Mouse (Mus musculus) midbrain, embryonic 15.5 days (tissue): ENCODE measurements around the gene Nkg7. TPM values are rescaled to one million over a fixed set of nuclear protein-coding genes. Genes with fewer than 3 reads are reported as not detected.

Experiments
- ATAC-seq: fragments of 200-750 bp; cut with Nextera tagmentation; replicated peaks from 2 replicates; pipeline ENCODE4 v1.8.0; 2017; ENCODE audit warnings: moderate TSS enrichment
- H3K27ac ChIP-seq: fragments of 300-500 bp; sonication (generic); 2 replicates; pipeline ENCODE4 v1.5.1; 2015; ENCODE audit warnings: mild to moderate bottlenecking, inconsistent platforms
- H3K27me3 ChIP-seq: fragments of 300-500 bp; sonication (generic); replicated peaks from 2 replicates; pipeline ENCODE4 v1.6.1; 2015; ENCODE audit warnings: inconsistent platforms
- H3K36me3 ChIP-seq: fragments of 300-500 bp; sonication (generic); replicated peaks from 2 replicates; pipeline ENCODE4 v1.6.1; 2015; ENCODE audit warnings: inconsistent platforms
- H3K4me1 ChIP-seq: fragments of 300-500 bp; sonication (generic); 2 replicates; pipeline ENCODE4 v1.6.1; 2015; ENCODE audit warnings: inconsistent platforms
- H3K4me2 ChIP-seq: fragments of 300-500 bp; sonication (generic); 2 replicates; pipeline ENCODE4 v1.6.1; 2015; ENCODE audit warnings: inconsistent platforms, mild to moderate bottlenecking, moderate library complexity
- H3K4me3 ChIP-seq: fragments of 300-500 bp; sonication (generic); 2 replicates; pipeline ENCODE4 v1.5.1; 2015; ENCODE audit warnings: mild to moderate bottlenecking, inconsistent platforms
- H3K9ac ChIP-seq: fragments of 300-500 bp; sonication (generic); 2 replicates; pipeline ENCODE4 v1.6.1; 2015; ENCODE audit warnings: mild to moderate bottlenecking, inconsistent platforms
- H3K9me3 ChIP-seq: fragments of 300-500 bp; sonication (generic); 2 replicates; pipeline ENCODE4 v1.6.1; 2016; ENCODE audit warnings: inconsistent platforms
- WGBS: fragments of 180-500 bp; shearing (Covaris S2); methylation state at CpG from one replicate; pipeline ENCODE4 v1.1.7; 2015; ENCODE audit warnings: mixed read lengths; 5-methylcytosine and 5-hydroxymethylcytosine counted together
- polyA plus RNA-seq: library from polyadenylated mRNA; unstranded; fragments of >200 nt; fragmentation: Nextera tagmentation; extraction: Ambion mirVana; gene quantifications from 2 replicates; pipeline ENCODE4 v1.2.1, GENCODE M21; 2015

The Nkg7 gene
- polyA plus RNA-seq, 1 experiment from 2014 or later, result 0.25 TPM

DNA sequence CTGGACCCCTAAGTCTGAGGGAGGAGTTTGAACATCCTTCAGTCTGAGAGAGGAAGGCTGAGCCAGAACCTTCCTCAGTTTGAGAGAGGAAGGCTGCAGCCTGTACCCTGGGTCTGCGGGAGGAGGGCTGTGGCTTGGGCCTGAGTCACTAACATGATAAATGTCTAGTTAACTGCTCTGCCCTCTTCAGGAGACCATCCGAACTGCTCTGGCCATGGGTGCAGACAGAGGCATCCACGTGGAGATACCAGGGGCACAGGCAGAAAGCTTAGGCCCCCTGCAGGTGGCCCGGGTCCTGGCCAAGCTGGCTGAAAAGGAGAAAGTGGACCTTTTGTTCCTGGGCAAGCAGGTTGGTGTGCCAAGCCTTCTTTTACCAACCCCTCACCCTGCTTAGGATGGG is 15.7 kb downstream of the Nkg7 start:
- no peak overlapping the region for H3K9ac ChIP-seq
- no peaks in the 10 kb centered on the region for H3K27me3 ChIP-seq
- no peak overlapping the region for H3K4me2 ChIP-seq
- no peaks in the 10 kb centered on the region for H3K4me1 ChIP-seq
- H3K9me3 ChIP-seq, result no peaks in the 10 kb centered on the region
- H3K4me3 ChIP-seq, result no peak overlapping the region
- H3K36me3 ChIP-seq, result peaks cover 21% of the 10 kb centered on the region
- 33% methylated on average over 4 of the region's 4 CpGs for WGBS
- ATAC-seq, result no peak
- no peak overlapping the region for H3K27ac ChIP-seq

DNA sequence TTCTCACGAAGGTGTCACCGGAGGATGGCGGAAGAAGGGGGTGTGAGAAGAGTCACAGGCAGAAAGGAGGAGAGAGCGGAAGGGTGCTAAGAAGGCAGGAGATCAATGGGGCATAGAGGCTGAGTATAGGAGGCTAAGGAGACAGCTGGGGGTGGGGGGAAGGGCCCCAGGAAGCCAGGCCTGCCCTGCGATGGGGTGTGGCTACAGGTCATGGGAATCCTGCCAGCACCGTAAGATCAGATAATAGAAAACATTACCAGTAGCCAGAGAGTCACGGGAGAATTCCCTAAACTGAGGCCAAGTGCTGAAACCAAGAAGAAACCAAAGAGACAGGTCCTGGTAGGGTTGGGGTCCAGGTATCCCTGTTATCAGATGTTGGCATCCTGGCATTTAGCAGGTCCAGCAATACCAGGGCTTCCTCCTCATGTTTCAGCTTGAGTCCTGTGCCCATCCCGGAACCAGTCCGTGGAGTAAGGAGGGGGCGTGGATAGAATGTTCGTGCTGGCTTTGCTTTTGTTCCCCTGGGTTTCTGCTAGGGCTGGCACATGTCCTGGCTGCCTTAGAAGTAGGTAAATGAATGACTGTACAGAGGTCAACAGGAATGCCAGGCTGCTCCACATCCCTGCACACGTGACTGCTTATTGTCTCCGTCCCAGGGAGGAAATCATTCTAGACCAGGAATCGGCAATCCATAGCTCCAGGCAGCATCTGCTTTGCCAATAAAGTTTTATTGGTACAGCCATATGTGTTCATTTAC is 16.9 kb downstream of the Nkg7 start:
- no peak for ATAC-seq
- H3K4me3 ChIP-seq, result no peak overlapping the region
- no peak overlapping the region for H3K4me2 ChIP-seq
- 94% methylated on average over 14 of the region's 14 CpGs for WGBS
- H3K36me3 ChIP-seq, result peaks cover 23% of the 10 kb centered on the region
- H3K9ac ChIP-seq, result no peak overlapping the region
- H3K9me3 ChIP-seq, result no peaks in the 10 kb centered on the region
- no peaks in the 10 kb centered on the region for H3K27me3 ChIP-seq
- no peak overlapping the region for H3K27ac ChIP-seq
- no peaks in the 10 kb centered on the region for H3K4me1 ChIP-seq

DNA sequence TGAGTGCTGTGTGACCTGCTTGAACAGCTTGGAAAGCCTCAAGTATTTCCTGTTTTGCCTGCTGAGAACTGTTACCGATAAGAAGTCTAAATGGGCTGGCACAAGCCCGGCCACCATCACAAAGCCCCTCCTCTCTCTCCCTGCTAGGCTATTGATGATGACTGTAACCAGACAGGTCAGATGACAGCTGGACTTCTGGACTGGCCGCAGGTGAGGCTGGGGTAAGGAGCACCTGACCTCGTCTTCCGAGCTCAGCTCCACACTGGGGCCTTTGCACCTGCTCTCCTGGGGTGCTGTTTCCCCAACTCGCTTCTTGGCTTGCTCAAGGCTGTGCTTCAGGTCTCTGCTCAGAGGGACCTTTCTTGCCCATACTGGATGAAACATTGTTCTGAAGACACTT is 17.5 kb downstream of the Nkg7 start:
- H3K9me3 ChIP-seq, result no peaks in the 10 kb centered on the region
- no peaks in the 10 kb centered on the region for H3K4me1 ChIP-seq
- peaks cover 23% of the 10 kb centered on the region for H3K36me3 ChIP-seq
- H3K27ac ChIP-seq, result no peak overlapping the region
- ATAC-seq, result no peak
- no peak overlapping the region for H3K9ac ChIP-seq
- no peak overlapping the region for H3K4me3 ChIP-seq
- 94% methylated on average over 6 of the region's 6 CpGs for WGBS
- no peaks in the 10 kb centered on the region for H3K27me3 ChIP-seq
- no peak overlapping the region for H3K4me2 ChIP-seq

DNA sequence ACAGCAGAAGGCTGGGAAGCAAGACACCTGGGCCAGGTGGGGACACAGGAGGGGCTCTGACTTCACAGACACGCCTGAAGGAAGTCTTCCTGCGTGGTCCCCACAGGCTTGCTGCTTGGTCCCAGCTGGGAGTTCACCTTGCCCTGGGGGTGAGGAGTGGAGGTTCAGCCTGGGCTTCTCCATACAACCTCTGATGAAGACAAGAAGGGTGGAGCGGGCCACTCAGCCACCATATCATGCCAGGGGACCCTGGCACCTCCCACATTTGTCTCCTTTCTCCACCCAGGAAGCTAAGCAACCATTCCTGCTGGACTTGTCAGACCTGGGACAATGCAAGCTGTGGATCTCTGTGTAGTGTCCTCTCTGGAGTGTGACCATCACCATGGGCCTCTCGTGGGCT is 26.0 kb downstream of the Nkg7 start, which contains the start of gene Vsig10l:
TSS of gene Vsig10l (plus strand) at position 301 of the 400 bp plus-strand sequence.
- Histone ChIP-seq H3K4me2 (no peak within 1 kb of the TSS), H3K4me3 (no peak within 1 kb of the TSS)

DNA sequence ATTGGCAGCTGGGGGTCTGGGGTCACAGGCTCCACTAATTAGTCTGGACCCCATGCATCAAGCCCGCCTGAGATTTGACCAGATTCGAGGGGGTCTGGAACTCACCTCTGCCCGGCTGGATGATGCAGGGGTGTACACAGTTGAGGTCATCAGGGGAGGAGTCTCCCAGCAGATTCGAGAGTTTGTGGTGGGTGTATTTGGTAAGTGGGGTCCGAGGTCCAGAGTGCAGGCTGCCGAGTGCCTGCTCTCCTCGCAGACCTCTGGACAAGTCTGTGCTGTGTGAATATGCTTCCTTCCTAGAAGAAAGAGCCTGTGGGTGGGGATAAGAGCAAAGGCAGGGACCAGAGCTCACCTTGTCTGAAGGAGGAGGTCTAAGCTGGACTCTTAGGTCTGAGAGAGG is 27.1 kb downstream of the Nkg7 start:
- H3K27ac ChIP-seq, result no peak overlapping the region
- peaks cover 14% of the 10 kb centered on the region for H3K4me1 ChIP-seq
- WGBS, result 85% methylated on average over 7 of the region's 7 CpGs
- H3K9ac ChIP-seq, result no peak overlapping the region
- peaks cover 5% of the 10 kb centered on the region for H3K27me3 ChIP-seq
- H3K9me3 ChIP-seq, result no peaks in the 10 kb centered on the region
- no peaks in the 10 kb centered on the region for H3K36me3 ChIP-seq
- no peak for ATAC-seq
- H3K4me2 ChIP-seq, result no peak overlapping the region
- no peak overlapping the region for H3K4me3 ChIP-seq

More for the DNA sequence above, 26.0 kb downstream of the Nkg7 start, which contains the start of gene Vsig10l:
- no peak for ATAC-seq
- H3K36me3 ChIP-seq, result no peaks in the 10 kb centered on the region
- peaks cover 14% of the 10 kb centered on the region for H3K4me1 ChIP-seq
- H3K9me3 ChIP-seq, result no peaks in the 10 kb centered on the region
- no peak within 1 kb of the TSS for H3K9ac ChIP-seq
- 70% methylated on average over 4 of the region's 4 CpGs for WGBS
- H3K27ac ChIP-seq, result no peak within 1 kb of the TSS
- H3K27me3 ChIP-seq, result peaks cover 5% of the 10 kb centered on the region

DNA sequence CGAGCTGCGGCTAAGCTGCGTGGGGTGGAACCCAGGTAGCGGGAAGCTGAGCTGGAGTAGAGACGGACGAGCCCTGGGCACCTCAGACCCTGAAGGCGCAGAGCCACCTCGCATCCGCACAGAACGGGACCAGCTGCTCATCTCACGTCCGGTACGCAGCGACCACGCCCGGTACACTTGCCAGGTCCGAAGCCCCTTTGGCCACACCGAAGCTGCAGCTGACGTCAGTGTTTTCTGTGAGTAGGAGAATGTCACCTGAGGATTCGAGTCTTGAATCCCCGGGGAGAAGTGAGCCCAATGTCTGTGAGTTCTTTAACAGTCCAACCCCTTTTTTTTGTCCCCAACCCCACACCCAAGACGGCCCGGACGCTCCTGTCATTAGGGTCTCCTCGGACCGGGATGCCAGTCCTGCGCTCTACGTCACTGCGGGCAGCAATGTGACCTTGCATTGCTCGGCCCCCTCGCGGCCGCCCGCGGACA is 28.0 kb downstream of the Nkg7 start:
- Histone ChIP-seq H3K27ac (peak overlapping the region; percentile 34; the same call in 1 of the 2 replicates), H3K36me3 (no peaks in the 10 kb centered on the region), H3K4me3 (peak overlapping the region; percentile 47), H3K4me1 (peaks cover 14% of the 10 kb centered on the region), H3K9me3 (no peaks in the 10 kb centered on the region), H3K4me2 (peak overlapping the region; percentile 89), H3K9ac (peak overlapping the region; percentile 44), H3K27me3 (peaks cover 5% of the 10 kb centered on the region)
- 5% methylated on average over 35 of the region's 35 CpGs for WGBS
- ATAC-seq, result peak; percentile 25

DNA sequence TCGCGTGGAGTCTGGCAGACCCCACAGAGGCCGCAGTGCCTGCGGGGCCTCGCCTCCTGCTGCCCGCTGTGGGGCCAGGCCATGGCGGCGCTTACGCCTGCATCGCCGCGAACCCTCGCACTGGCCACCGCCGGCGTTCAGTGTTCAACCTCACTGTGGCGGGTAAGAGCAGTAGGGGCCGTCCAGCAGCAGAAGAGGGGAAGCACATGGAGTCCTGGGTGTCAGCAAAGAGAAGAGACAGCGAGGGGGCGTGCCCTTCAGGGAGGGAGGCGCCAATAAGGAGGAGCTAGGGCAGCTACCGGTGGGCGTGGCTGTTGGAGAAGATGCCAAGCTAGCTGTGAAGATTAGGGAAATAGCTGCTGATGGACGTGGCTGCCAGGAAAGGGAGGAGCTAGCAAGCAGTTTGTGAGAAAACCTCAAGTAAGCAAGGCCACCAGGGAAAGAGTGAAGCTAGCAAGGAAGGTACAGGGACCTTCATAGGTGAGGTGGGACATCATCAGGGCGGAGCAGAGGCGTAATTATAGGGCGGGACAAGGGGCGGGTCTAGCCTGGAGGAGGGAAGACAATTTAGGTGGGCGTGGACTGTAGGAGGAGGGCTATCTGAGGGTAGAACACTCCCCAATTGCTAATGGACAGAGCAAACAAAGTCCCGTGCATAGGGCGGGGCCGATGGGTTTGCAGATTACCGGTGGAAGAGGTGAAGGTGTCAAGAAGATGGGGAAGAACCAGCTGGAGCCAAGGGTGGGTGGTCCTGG is 28.6 kb downstream of the Nkg7 start:
- peak overlapping the region; percentile 89 for H3K4me2 ChIP-seq
- H3K9me3 ChIP-seq, result no peaks in the 10 kb centered on the region
- peak overlapping the region; percentile 47 for H3K4me3 ChIP-seq
- under 1% methylated on average over 33 of the region's 33 CpGs for WGBS
- H3K4me1 ChIP-seq, result peaks cover 14% of the 10 kb centered on the region
- peak; percentile 89 for ATAC-seq
- peak overlapping the region; percentile 44 for H3K9ac ChIP-seq
- H3K36me3 ChIP-seq, result no peaks in the 10 kb centered on the region
- peaks cover 5% of the 10 kb centered on the region for H3K27me3 ChIP-seq
- H3K27ac ChIP-seq, result peak overlapping the region; percentile 60

DNA sequence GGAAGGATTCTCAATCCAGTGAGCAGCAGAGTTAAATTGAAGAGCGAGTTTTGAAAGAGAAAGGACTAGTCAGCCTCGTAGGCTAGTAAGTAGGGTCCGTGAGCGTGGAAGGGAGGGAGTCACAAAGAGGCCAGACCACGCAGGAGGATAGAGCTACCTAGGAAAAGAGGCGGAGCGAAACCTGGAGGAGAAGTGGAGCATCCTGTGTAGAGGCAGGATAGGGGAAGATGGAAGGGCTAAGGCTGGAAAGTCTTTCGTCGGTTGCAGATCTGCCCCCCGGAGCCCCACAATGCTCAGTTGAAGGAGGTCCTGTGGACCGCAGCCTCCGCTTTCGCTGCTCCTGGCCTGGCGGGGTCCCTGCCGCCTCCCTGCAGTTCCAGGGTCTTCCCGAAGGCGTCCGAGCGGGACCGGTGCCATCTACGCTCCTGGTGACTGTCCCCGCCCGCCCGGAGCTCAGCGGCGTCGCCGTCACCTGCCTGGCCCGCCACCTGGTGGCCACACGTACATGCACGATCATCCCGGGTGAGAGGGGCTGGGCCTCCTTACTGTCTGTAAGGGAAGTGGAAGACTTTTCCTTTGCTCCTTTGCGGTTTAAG is 29.3 kb downstream of the Nkg7 start:
- peak; percentile 67 for ATAC-seq
- peak overlapping the region; percentile 60 for H3K27ac ChIP-seq
- WGBS, result 1% methylated on average over 33 of the region's 33 CpGs

DNA sequence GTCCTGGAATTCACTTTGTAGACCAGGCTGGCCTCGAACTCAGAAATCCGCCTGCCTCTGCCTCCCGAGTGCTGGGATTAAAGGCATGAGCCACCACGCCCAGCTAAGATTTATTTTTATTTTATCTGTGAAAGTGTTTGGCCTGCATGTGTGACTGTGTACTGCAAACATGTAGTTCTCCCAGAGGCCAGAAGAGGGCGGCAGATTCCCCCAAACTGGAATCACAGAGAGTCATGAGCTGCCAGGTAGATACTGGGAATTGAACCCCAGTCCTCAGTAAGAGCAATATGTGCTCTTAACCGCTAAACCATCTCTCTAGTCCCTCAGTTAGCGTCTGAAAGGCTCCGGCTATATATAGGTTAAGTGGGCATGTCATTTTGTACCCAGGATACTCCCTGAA is 33.5 kb downstream of the Nkg7 start:
- WGBS, result 37% methylated on average over 8 of the region's 8 CpGs
- Histone ChIP-seq H3K4me3 (no peak overlapping the region), H3K27me3 (no peaks in the 10 kb centered on the region), H3K36me3 (peaks cover 6% of the 10 kb centered on the region; the same call in 1 of the 2 replicates), H3K27ac (no peak overlapping the region), H3K4me1 (peaks cover 7% of the 10 kb centered on the region), H3K9me3 (no peaks in the 10 kb centered on the region), H3K4me2 (no peak overlapping the region), H3K9ac (no peak overlapping the region)
- no peak for ATAC-seq

More for the DNA sequence above, 29.3 kb downstream of the Nkg7 start:
- Histone ChIP-seq H3K4me2 (peak overlapping the region; percentile 89), H3K4me1 (peaks cover 14% of the 10 kb centered on the region), H3K9me3 (no peaks in the 10 kb centered on the region), H3K4me3 (peak overlapping the region; percentile 47), H3K36me3 (no peaks in the 10 kb centered on the region), H3K27me3 (peaks cover 5% of the 10 kb centered on the region), H3K9ac (peak overlapping the region; percentile 44)

DNA sequence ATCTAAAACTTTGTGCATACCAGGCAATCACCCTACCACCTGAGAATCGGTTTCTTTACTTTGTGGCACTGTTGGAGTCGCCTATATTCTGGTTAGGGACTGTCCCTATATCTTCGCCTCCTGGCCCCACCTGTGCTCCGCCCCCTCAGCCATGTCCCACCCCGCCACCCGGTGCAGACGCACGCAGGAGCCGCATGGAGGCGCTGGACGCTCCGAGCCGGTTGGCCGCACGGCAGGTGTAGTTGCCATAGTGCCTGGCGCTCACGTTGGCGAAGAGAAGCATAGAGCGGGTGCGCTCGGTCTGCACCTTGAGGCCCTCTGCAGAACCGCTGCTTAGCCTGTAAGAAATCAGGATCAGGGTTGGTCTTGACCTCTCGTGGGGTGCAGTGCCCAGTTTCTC is 38.8 kb downstream of the Nkg7 start:
- 20% methylated on average over 23 of the region's 23 CpGs for WGBS
- Histone ChIP-seq H3K4me3 (no peak overlapping the region), H3K36me3 (peaks cover 17% of the 10 kb centered on the region; the same call in 1 of the 2 replicates), H3K9me3 (no peaks in the 10 kb centered on the region), H3K4me1 (no peaks in the 10 kb centered on the region), H3K27ac (no peak overlapping the region), H3K4me2 (no peak overlapping the region), H3K27me3 (peaks cover 19% of the 10 kb centered on the region), H3K9ac (no peak overlapping the region)
- ATAC-seq, result no peak

DNA sequence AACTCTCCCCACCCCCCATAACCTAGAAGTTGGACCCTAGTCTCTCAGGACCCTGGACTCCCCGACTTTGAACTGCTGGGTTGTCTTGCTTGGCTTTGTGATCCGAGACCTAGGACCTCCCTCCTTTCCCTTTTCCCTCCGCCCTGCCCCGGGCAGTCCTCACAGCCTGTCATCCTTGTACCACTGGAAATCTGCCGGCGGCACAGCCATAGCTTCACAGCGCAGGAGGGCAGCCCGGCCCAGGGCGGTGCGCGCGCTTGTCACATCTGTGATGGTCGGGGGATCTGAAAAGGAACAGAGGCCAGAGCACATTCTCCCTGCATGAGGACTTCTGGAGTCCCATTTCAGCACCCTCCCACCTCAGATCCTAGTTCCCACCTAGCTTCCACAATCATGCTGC is 39.5 kb downstream of the Nkg7 start:
- H3K36me3 ChIP-seq, result peaks cover 17% of the 10 kb centered on the region; the same call in 1 of the 2 replicates
- H3K27me3 ChIP-seq, result peaks cover 19% of the 10 kb centered on the region
- no peaks in the 10 kb centered on the region for H3K4me1 ChIP-seq
- H3K27ac ChIP-seq, result no peak overlapping the region
- 11% methylated on average over 13 of the region's 13 CpGs for WGBS
- H3K4me2 ChIP-seq, result no peak overlapping the region
- H3K9me3 ChIP-seq, result no peaks in the 10 kb centered on the region
- H3K9ac ChIP-seq, result no peak overlapping the region
- H3K4me3 ChIP-seq, result no peak overlapping the region
- no peak; the same call in 1 of the 2 replicates for ATAC-seq

DNA sequence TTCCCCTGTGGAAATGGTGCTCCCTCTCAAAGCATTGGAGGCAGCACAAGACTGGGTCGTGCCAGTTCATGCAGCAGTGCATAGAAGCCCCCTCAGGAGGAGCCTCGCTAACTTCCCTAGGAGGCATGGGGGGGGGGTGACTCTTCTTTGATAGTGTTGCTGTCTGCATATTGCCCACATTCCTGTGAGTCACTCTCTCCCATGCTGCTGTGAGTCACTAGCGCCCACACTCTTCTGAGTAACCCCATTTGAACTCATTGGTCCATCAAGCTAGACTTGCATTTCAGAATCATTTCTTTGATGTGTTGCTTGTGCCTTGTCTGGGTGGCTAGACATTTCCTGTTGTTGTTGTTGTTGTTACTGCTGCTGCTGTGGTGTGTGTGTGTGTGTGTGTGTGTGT is 44.3 kb downstream of the Nkg7 start:
- Histone ChIP-seq H3K27ac (no peak overlapping the region), H3K9me3 (no peaks in the 10 kb centered on the region), H3K36me3 (peaks cover 4% of the 10 kb centered on the region; the same call in 1 of the 2 replicates), H3K4me2 (no peak overlapping the region), H3K27me3 (peaks cover 19% of the 10 kb centered on the region), H3K4me3 (no peak overlapping the region), H3K9ac (no peak overlapping the region), H3K4me1 (peaks cover 13% of the 10 kb centered on the region)
- ATAC-seq, result no peak
- WGBS, result 66% methylated on average over 3 of the region's 3 CpGs
